Mouse (Mus musculus) ES-E14 (cell line): ENCODE results near the gene Ddx6. TPM values are rescaled to one million over a fixed set of nuclear protein-coding genes. Genes with fewer than 3 reads are reported as not detected.
"Not testable (repeated sequence)": the region's sequence is repeated elsewhere in the genome, so short reads cannot be mapped to it uniquely, and the experiment has no call there.

Source experiments
- DNase-seq: peaks from one replicate; pipeline ENCODE4 v3.0.0-alpha.2; 2013; ENCODE audit warnings: low read depth, low spot score
- H3K27ac ChIP-seq: 2 replicates; pipeline ENCODE4 v1.5.1; 2012; ENCODE audit warnings: low read depth, mild to moderate bottlenecking, low read length, moderate library complexity, mixed read lengths; ENCODE audit not compliant: poor library complexity, insufficient read depth, severe bottlenecking
- H3K36me3 ChIP-seq: 2 replicates; pipeline ENCODE4 v1.6.1; 2012; ENCODE audit warnings: mild to moderate bottlenecking, low read length, moderate library complexity, mixed read lengths; ENCODE audit not compliant: control insufficient read depth, poor library complexity, insufficient read depth, severe bottlenecking
- H3K4me1 ChIP-seq, 2 experiments: fragments of 150-350 bp in 1 of 2; sonication (generic) in 1 of 2; 2 replicates each; pipeline ENCODE4 v1.6.1; 2012; ENCODE audit warnings: low read length in 2 of 2, mild to moderate bottlenecking in 1 of 2, mixed read lengths in 1 of 2; ENCODE audit not compliant: control insufficient read depth in 2 of 2, insufficient read depth in 2 of 2, poor library complexity in 1 of 2
- H3K4me3 ChIP-seq, 2 experiments: fragments of 150-350 bp in 1 of 2; sonication (generic) in 1 of 2; 2 replicates each; pipeline ENCODE4 v1.5.1; 2012; ENCODE audit warnings: low read length in 2 of 2, low read depth in 1 of 2, mild to moderate bottlenecking in 1 of 2, mixed read lengths in 1 of 2; ENCODE audit not compliant: insufficient read depth in 1 of 2, poor library complexity in 1 of 2, severe bottlenecking in 1 of 2
- H3K9ac ChIP-seq: 2 replicates; pipeline ENCODE4 v1.6.1; 2012; ENCODE audit warnings: low read depth, mild to moderate bottlenecking, low read length, mixed read lengths; ENCODE audit not compliant: poor library complexity, insufficient read depth, severe bottlenecking
- H3K9me3 ChIP-seq: fragments of 150-350 bp; sonication (generic); 2 replicates; pipeline ENCODE4 v1.6.1; 2012; ENCODE audit warnings: low read depth, mild to moderate bottlenecking, low read length; ENCODE audit not compliant: control insufficient read depth, insufficient read depth
- CHD2 ChIP-seq: IDR thresholded peaks from 2 replicates; pipeline ENCODE4 v1.6.1; 2014; ENCODE audit warnings: mild to moderate bottlenecking, low read depth, low read length, inconsistent platforms
- HCFC1 ChIP-seq: IDR thresholded peaks from 2 replicates; pipeline ENCODE4 v1.6.1; 2012; ENCODE audit warnings: low read length, inconsistent platforms, borderline replicate concordance; ENCODE audit not compliant: insufficient read depth
- MAFK ChIP-seq: IDR thresholded peaks from 2 replicates; pipeline ENCODE4 v1.6.1; 2014; ENCODE audit warnings: mild to moderate bottlenecking, low read depth, low read length, inconsistent platforms; ENCODE audit not compliant: insufficient read depth
- ZC3H11A ChIP-seq: IDR thresholded peaks from 2 replicates; pipeline ENCODE4 v1.6.1; 2012; ENCODE audit warnings: low read depth, mild to moderate bottlenecking, inconsistent platforms, low read length, borderline replicate concordance
- ZNF384 ChIP-seq: IDR thresholded peaks from 2 replicates; pipeline ENCODE4 v1.6.1; 2012; ENCODE audit warnings: low read depth, low read length, inconsistent platforms
- in situ Hi-C, 2 experiments: fragments of 600-800 bp; cut with MboI; formaldehyde crosslinking; loops; one replicate each; pipeline ENCODE4 v1.15.1; 2025; ENCODE audit warnings: low sequenced_read_pairs in 2 of 2, inconsistent platforms in 1 of 2; ENCODE audit not compliant: unreplicated experiment in 2 of 2
- total RNA-seq: library from RNA; depleted of rRNA; stranded (reverse); fragments of 300-350 nt; gene quantifications from 2 replicates; pipeline ENCODE4 v1.2.3, GENCODE M21; 2012

Ddx6 gene
- total RNA-seq, 1 experiment, result 52.7 TPM

DNA sequence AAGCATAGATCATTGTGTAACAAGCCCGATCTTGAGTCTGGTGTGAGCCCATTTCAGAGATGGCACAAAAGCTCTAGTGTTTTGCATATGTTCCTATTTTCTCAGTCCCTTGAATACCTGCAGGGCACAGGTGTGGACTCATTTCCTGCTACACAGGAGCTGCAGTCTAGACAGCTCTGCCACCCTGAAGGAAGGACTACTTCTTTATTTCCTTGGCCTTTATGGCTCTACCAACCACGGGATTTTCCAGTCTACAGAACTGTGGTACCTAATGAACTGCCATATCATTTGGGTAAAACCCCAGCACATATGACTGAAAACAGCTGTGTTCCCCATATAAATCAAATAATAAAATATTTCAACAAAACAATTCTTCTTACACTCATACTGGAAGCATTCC, 29.6 kb upstream of the Ddx6 start:
- Histone ChIP-seq H3K4me1 (no peaks in the 10 kb centered on the region), H3K9me3 (no peaks in the 10 kb centered on the region), H3K9ac (no peak overlapping the region), H3K36me3 (no peaks in the 10 kb centered on the region), H3K27ac (no peak overlapping the region), H3K4me3 (no peak overlapping the region)
- DNase-seq, result no peak
- no peak for TF ChIP-seq HCFC1
- TF ChIP-seq ZC3H11A, result no peak
- TF ChIP-seq MAFK, result no peak
- no peak for TF ChIP-seq ZNF384
- no peak for TF ChIP-seq CHD2
- in situ Hi-C loops, result no loop called here

DNA sequence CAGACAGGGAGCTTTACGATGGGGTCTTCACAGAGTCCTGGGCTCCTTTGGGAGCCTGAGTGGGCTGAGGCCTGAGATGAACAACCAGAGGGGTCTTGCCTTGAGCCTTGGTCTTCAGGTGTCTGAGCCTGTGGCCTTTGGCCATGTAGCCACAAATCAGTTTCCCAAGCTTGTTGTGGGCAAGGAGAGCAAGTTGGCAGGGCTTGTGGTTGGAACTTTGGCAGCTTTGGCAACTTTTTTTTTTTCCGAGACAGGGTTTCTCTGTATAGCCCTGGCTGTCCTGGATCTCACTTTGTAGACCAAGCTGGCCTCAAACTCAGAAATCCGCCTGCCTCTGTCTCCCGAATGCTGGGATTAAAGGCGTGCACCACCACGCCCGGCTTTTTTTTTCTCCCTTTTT, 28.6 kb upstream of the Ddx6 start:
- H3K9me3 ChIP-seq, H3K4me1 ChIP-seq, H3K4me3 ChIP-seq, DNase-seq, H3K9ac ChIP-seq, H3K36me3 ChIP-seq, H3K27ac ChIP-seq, in situ Hi-C loops: not testable (repeated sequence)

DNA sequence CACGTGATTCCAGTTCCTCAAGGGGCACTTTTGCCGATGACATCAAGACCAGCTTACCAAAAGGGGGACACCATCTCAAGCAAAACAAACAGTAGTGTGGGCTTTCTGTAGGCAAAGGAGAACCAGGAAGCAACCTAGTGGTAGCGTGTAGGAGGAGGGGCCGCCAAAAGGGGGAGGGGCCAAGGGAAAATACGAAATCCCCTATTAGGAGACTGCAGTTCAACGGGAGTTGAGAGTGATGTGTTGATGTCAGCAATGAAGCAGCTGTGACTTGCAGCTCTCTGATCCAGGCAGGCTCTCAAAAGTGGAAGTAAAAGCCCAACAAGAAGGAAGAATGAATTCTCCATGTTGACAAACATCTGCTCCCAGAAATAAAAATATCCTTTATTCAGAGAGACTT, 25.3 kb upstream of the Ddx6 start:
- TF ChIP-seq CHD2 (no peak), HCFC1 (no peak)
- in situ Hi-C loops, result no loop called here
- Histone ChIP-seq H3K4me1 (no peaks in the 10 kb centered on the region), H3K36me3 (no peaks in the 10 kb centered on the region), H3K27ac (no peak overlapping the region), H3K4me3 (no peak overlapping the region), H3K9me3 (no peaks in the 10 kb centered on the region), H3K9ac (no peak overlapping the region)
- DNase-seq, result no peak

DNA sequence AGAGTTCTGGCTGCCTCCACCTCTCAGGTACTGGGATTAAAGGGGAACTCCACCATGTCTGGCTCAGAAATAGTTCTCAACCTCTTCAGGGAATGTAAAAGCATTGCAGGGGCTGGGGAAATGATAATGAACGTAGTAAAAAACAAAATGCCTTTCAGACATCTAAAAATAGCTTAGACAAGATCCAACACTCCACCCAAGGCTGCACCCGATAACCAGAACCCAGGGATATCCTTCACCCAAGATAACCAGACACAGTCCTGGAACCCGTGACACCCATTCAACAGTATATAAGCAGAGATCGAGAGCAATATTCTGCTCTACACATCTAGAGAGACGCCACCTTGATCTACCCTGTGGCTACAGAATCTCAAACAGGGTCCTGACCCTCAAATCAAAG, 24.6 kb upstream of the Ddx6 start:
- Histone ChIP-seq H3K36me3 (no peaks in the 10 kb centered on the region), H3K27ac (no peak overlapping the region), H3K4me1 (no peaks in the 10 kb centered on the region), H3K9me3 (no peaks in the 10 kb centered on the region), H3K9ac (no peak overlapping the region), H3K4me3 (no peak overlapping the region)
- in situ Hi-C loops, result no loop called here
- DNase-seq, result no peak
- no peak for TF ChIP-seq ZC3H11A
- TF ChIP-seq MAFK, result no peak
- TF ChIP-seq ZNF384, result no peak
- TF ChIP-seq HCFC1, result no peak
- no peak for TF ChIP-seq CHD2

DNA sequence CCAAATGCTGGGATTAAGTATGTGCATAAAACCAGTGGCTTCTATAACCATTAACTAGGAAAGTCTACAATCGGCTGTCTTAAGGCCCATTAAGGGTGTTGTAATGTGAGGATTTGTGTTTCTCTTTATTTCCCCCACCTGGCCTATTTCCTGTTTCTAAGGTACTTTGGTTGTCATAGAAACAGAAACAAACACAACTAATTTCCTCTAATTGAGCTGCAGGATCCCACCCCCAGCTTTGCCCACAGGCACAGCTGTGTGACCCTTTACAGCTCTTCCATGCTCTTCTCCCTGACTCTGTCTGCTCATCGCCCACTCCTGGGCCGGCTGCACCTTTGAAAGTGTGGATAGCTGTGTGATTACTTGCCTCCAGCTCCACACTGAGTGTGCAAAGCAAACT, 23.3 kb upstream of the Ddx6 start:
- Histone ChIP-seq H3K27ac (no peak overlapping the region), H3K9ac (no peak overlapping the region), H3K36me3 (no peaks in the 10 kb centered on the region), H3K9me3 (no peaks in the 10 kb centered on the region), H3K4me1 (no peaks in the 10 kb centered on the region), H3K4me3 (no peak overlapping the region)
- no peak for DNase-seq
- TF ChIP-seq ZC3H11A (no peak), CHD2 (no peak), MAFK (no peak), ZNF384 (no peak), HCFC1 (no peak)
- in situ Hi-C loops, result no loop called here
